Mouse (Mus musculus) kidney, postnatal 14 days (tissue): ENCODE results near the gene Dgkz.

Experiments
- DNase-seq: peaks from one replicate; pipeline ENCODE4 v3.0.0; 2022; ENCODE audit warnings: mixed read lengths

The Dgkz gene

GRCm38 (mm10) chr2:91975581-91976541 is at the start of gene Dgkz:
Gene Dgkz (minus strand): TSS chr2:91975864.
- no peak for DNase-seq

GRCm38 (mm10) chr2:92025202-92025601 is 49.5 kb upstream of the Dgkz start:
- DNase-seq: no peak

- DNase-seq: peak; percentile 88
Observed at GRCm38 (mm10) chr2:92024274-92024672, 48.6 kb upstream of the Dgkz start, which contains the start of gene Creb3l1. Gene Creb3l1 (minus strand): TSS chr2:92024502.

GRCm38 (mm10) chr2:92023362-92024273 is 48.0 kb upstream of the Dgkz start:
- DNase-seq: peak; percentile 64

GRCm38 (mm10) chr2:92020676-92021265 is 45.1 kb upstream of the Dgkz start:
- DNase-seq: peak; percentile 34

GRCm38 (mm10) chr2:92017440-92017839 is 41.8 kb upstream of the Dgkz start:
- no peak for DNase-seq

- DNase-seq: peak; percentile 90
Observed at GRCm38 (mm10) chr2:92016981-92017380, 41.3 kb upstream of the Dgkz start.

GRCm38 (mm10) chr2:92014891-92015290 is 39.2 kb upstream of the Dgkz start:
- DNase-seq: no peak

- no peak for DNase-seq
Observed at GRCm38 (mm10) chr2:92014248-92014647, 38.6 kb upstream of the Dgkz start.

GRCm38 (mm10) chr2:92012768-92013445 is 37.2 kb upstream of the Dgkz start:
- peak; percentile 89 for DNase-seq

GRCm38 (mm10) chr2:92011424-92012353 is 36.0 kb upstream of the Dgkz start:
- DNase-seq: peak; percentile 22

- DNase-seq: no peak
Observed at GRCm38 (mm10) chr2:92008623-92009404, 33.1 kb upstream of the Dgkz start.

GRCm38 (mm10) chr2:92007933-92008622 is 32.4 kb upstream of the Dgkz start:
- peak; percentile 98 for DNase-seq

GRCm38 (mm10) chr2:92006983-92007921 is 31.6 kb upstream of the Dgkz start:
- DNase-seq: no peak

GRCm38 (mm10) chr2:92006491-92006890 is 30.8 kb upstream of the Dgkz start:
- no peak for DNase-seq

GRCm38 (mm10) chr2:92004617-92005016 is 29.0 kb upstream of the Dgkz start:
- no peak for DNase-seq

GRCm38 (mm10) chr2:91997905-91998608 is 22.4 kb upstream of the Dgkz start:
- no peak for DNase-seq

GRCm38 (mm10) chr2:91996006-91996405 is 20.3 kb upstream of the Dgkz start:
- DNase-seq: no peak
